Mouse (Mus musculus): ENCODE data around the gene D1Ertd622e. TPM values are rescaled to one million over a fixed set of nuclear protein-coding genes. Genes with fewer than 3 reads are reported as not detected.

The D1Ertd622e gene
- polyA plus RNA-seq, 1 experiment: 17.1 TPM

GRCm38 (mm10) chr1:97676526-97677177 is 14.8 kb upstream of the D1Ertd622e start:
- no peaks in the 10 kb centered on the region; the same call in 1 of the 2 replicates for H3K4me1 ChIP-seq (ENCODE audit: control insufficient read depth, insufficient read depth, low read length)
- H3K27ac ChIP-seq (ENCODE audit: control insufficient read depth, insufficient read depth, low read depth, low read length, poor library complexity): no peak overlapping the region; the same call in 1 of the 2 replicates
- 57% methylated on average over 4 of the region's 4 CpGs for WGBS
- TF ChIP-seq POLR2A (IDR thresholded peaks at IDR 0.05; ENCODE audit: borderline replicate concordance, control insufficient read depth, low read depth, low read length): no peak
- TF ChIP-seq CTCF (IDR thresholded peaks at IDR 0.05; ENCODE audit: control insufficient read depth, insufficient read depth, low read length): no peak
- no peak overlapping the region for H3K4me3 ChIP-seq (replicated peaks; ENCODE audit: control insufficient read depth, low read depth, low read length)

- WGBS: 6% methylated on average over 2 of the region's 2 CpGs
- Histone ChIP-seq H3K4me3 (replicated peaks; ENCODE audit: control insufficient read depth, low read depth, low read length) (no peak overlapping the region), H3K27ac (ENCODE audit: control insufficient read depth, insufficient read depth, low read depth, low read length, poor library complexity) (no peak overlapping the region), H3K4me1 (ENCODE audit: control insufficient read depth, insufficient read depth, low read length) (no peaks in the 10 kb centered on the region; the same call in 1 of the 2 replicates)
- TF ChIP-seq CTCF (IDR thresholded peaks at IDR 0.05; ENCODE audit: control insufficient read depth, insufficient read depth, low read length): no peak
- no peak for TF ChIP-seq POLR2A (IDR thresholded peaks at IDR 0.05; ENCODE audit: borderline replicate concordance, control insufficient read depth, low read depth, low read length)
Observed at GRCm38 (mm10) chr1:97676115-97676514, 14.2 kb upstream of the D1Ertd622e start.

- TF ChIP-seq CTCF (IDR thresholded peaks at IDR 0.05; ENCODE audit: control insufficient read depth, insufficient read depth, low read length) (no peak), POLR2A (IDR thresholded peaks at IDR 0.05; ENCODE audit: borderline replicate concordance, control insufficient read depth, low read depth, low read length) (no peak)
- H3K27ac ChIP-seq (ENCODE audit: control insufficient read depth, insufficient read depth, low read depth, low read length, poor library complexity): no peak overlapping the region
- no peaks in the 10 kb centered on the region; the same call in 1 of the 2 replicates for H3K4me1 ChIP-seq (ENCODE audit: control insufficient read depth, insufficient read depth, low read length)
- WGBS: 6% methylated on average over 2 of the region's 2 CpGs
- H3K4me3 ChIP-seq (replicated peaks; ENCODE audit: control insufficient read depth, low read depth, low read length): no peak overlapping the region
Observed at GRCm38 (mm10) chr1:97672849-97673248, 11.0 kb upstream of the D1Ertd622e start.

GRCm38 (mm10) chr1:97667288-97667687 is 5.4 kb upstream of the D1Ertd622e start:
- H3K27ac ChIP-seq (ENCODE audit: control insufficient read depth, insufficient read depth, low read depth, low read length, poor library complexity): peak overlapping the region; percentile 30; the same call in 1 of the 2 replicates
- H3K4me1 ChIP-seq (ENCODE audit: control insufficient read depth, insufficient read depth, low read length): no peaks in the 10 kb centered on the region; the same call in 1 of the 2 replicates
- peak overlapping the region; percentile 36 for H3K4me3 ChIP-seq (replicated peaks; ENCODE audit: control insufficient read depth, low read depth, low read length)
- no peak for TF ChIP-seq POLR2A (IDR thresholded peaks at IDR 0.05; ENCODE audit: borderline replicate concordance, control insufficient read depth, low read depth, low read length)
- no peak for TF ChIP-seq CTCF (IDR thresholded peaks at IDR 0.05; ENCODE audit: control insufficient read depth, insufficient read depth, low read length)
- WGBS: 59% methylated on average over 1 of the region's 1 CpGs

- no peak for TF ChIP-seq CTCF (IDR thresholded peaks at IDR 0.05; ENCODE audit: control insufficient read depth, insufficient read depth, low read length)
- TF ChIP-seq POLR2A (IDR thresholded peaks at IDR 0.05; ENCODE audit: borderline replicate concordance, control insufficient read depth, low read depth, low read length): no peak
- Histone ChIP-seq H3K27ac (ENCODE audit: control insufficient read depth, insufficient read depth, low read depth, low read length, poor library complexity) (peak overlapping the region; percentile 99), H3K4me3 (replicated peaks; ENCODE audit: control insufficient read depth, low read depth, low read length) (peak overlapping the region; percentile 97), H3K4me1 (ENCODE audit: control insufficient read depth, insufficient read depth, low read length) (peaks cover 1% of the 10 kb centered on the region)
- WGBS: 15% methylated on average over 7 of the region's 7 CpGs
Observed at GRCm38 (mm10) chr1:97662324-97662723, 450 bp upstream of the D1Ertd622e start.

- H3K27ac ChIP-seq (ENCODE audit: control insufficient read depth, insufficient read depth, low read depth, low read length, poor library complexity): peak overlapping the region; percentile 99
- under 1% methylated on average over 93 of the region's 93 CpGs for WGBS
- peak overlapping the region; percentile 97 for H3K4me3 ChIP-seq (replicated peaks; ENCODE audit: control insufficient read depth, low read depth, low read length)
- TF ChIP-seq CTCF (IDR thresholded peaks at IDR 0.05; ENCODE audit: control insufficient read depth, insufficient read depth, low read length): peak; percentile 26; the same call in 1 of the 2 replicates
- peak; percentile 69; the same call in 1 of the 2 replicates for TF ChIP-seq POLR2A (IDR thresholded peaks at IDR 0.05; ENCODE audit: borderline replicate concordance, control insufficient read depth, low read depth, low read length)
- peaks cover 1% of the 10 kb centered on the region for H3K4me1 ChIP-seq (ENCODE audit: control insufficient read depth, insufficient read depth, low read length)
Observed at GRCm38 (mm10) chr1:97660687-97661405, 1.0 kb downstream of the D1Ertd622e start.

- Histone ChIP-seq H3K27ac (ENCODE audit: control insufficient read depth, insufficient read depth, low read depth, low read length, poor library complexity) (no peak overlapping the region), H3K4me1 (ENCODE audit: control insufficient read depth, insufficient read depth, low read length) (peaks cover 1% of the 10 kb centered on the region), H3K4me3 (replicated peaks; ENCODE audit: control insufficient read depth, low read depth, low read length) (peak overlapping the region; percentile 56)
- WGBS: 6% methylated on average over 7 of the region's 7 CpGs
- TF ChIP-seq POLR2A (IDR thresholded peaks at IDR 0.05; ENCODE audit: borderline replicate concordance, control insufficient read depth, low read depth, low read length) (no peak), CTCF (IDR thresholded peaks at IDR 0.05; ENCODE audit: control insufficient read depth, insufficient read depth, low read length) (no peak)
Observed at GRCm38 (mm10) chr1:97659405-97659804, 2.5 kb downstream of the D1Ertd622e start.

GRCm38 (mm10) chr1:97657786-97658185 is 4.1 kb downstream of the D1Ertd622e start:
- 78% methylated on average over 2 of the region's 2 CpGs for WGBS
- TF ChIP-seq POLR2A (IDR thresholded peaks at IDR 0.05; ENCODE audit: borderline replicate concordance, control insufficient read depth, low read depth, low read length) (no peak), CTCF (IDR thresholded peaks at IDR 0.05; ENCODE audit: control insufficient read depth, insufficient read depth, low read length) (no peak)
- H3K4me3 ChIP-seq (replicated peaks; ENCODE audit: control insufficient read depth, low read depth, low read length): peak overlapping the region; percentile 19
- no peak overlapping the region for H3K27ac ChIP-seq (ENCODE audit: control insufficient read depth, insufficient read depth, low read depth, low read length, poor library complexity)
- H3K4me1 ChIP-seq (ENCODE audit: control insufficient read depth, insufficient read depth, low read length): peaks cover 1% of the 10 kb centered on the region

All from bone marrow, adult 2 months (tissue).